Mouse (Mus musculus) G1E (cell line): ENCODE data around the gene Mtrf1. TPM values are rescaled to one million over a fixed set of nuclear protein-coding genes. Genes with fewer than 3 reads are reported as not detected.

ENCODE experiments used
- ATAC-seq: 2 replicates; pipeline ENCODE4 v1.8.0; 2016; ENCODE audit warnings: mild to moderate bottlenecking; ENCODE audit not compliant: insufficient number of reproducible peaks, poor library complexity, low FRiP score, severe bottlenecking; ENCODE audit errors: extremely low read depth
- DNase-seq: peaks from one replicate; pipeline ENCODE4 v3.0.0; 2012; ENCODE audit warnings: low spot score
- H3K27me3 ChIP-seq: 2 replicates; pipeline ENCODE4 v1.6.1; 2012; ENCODE audit warnings: mild to moderate bottlenecking, low read length, inconsistent platforms; ENCODE audit not compliant: insufficient read depth
- H3K36me3 ChIP-seq: replicated peaks from 2 replicates; pipeline ENCODE3; 2012; ENCODE audit warnings: mild to moderate bottlenecking, inconsistent platforms
- H3K4me1 ChIP-seq: 2 replicates; pipeline ENCODE4 v1.6.1; 2012; ENCODE audit warnings: low read depth, low read length, inconsistent platforms, mixed read lengths; ENCODE audit not compliant: insufficient read depth
- H3K4me3 ChIP-seq: 2 replicates; pipeline ENCODE4 v1.5.1; 2012; ENCODE audit warnings: low read depth, mild to moderate bottlenecking, inconsistent platforms, low read length, moderate library complexity, mixed read lengths
- H3K9me3 ChIP-seq: replicated peaks from 2 replicates; pipeline ENCODE4 v1.6.1; 2012; ENCODE audit warnings: inconsistent platforms
- CTCF ChIP-seq: IDR thresholded peaks from 2 replicates; pipeline ENCODE4 v1.5.1; 2012; ENCODE audit warnings: low read depth, low read length, inconsistent platforms, mixed read lengths
- GATA1 ChIP-seq: IDR thresholded peaks from 2 replicates; pipeline ENCODE4 v1.6.1; 2012; ENCODE audit warnings: borderline replicate concordance, low read length, inconsistent platforms, mixed read lengths
- GATA2 ChIP-seq: IDR thresholded peaks from 2 replicates; pipeline ENCODE4 v1.6.1; 2012; ENCODE audit warnings: low read depth, low read length, inconsistent platforms, borderline replicate concordance
- POLR2AphosphoS5 ChIP-seq: IDR thresholded peaks from 2 replicates; pipeline ENCODE4 v1.6.1; 2012; ENCODE audit warnings: low read depth, low read length, inconsistent platforms; ENCODE audit not compliant: insufficient replicate concordance
- TAL1 ChIP-seq: conservative IDR thresholded peaks from 2 replicates; pipeline ENCODE4 v1.6.1; 2012; ENCODE audit warnings: low read depth, low read length, inconsistent platforms, mixed read lengths
- polyA plus RNA-seq: library from polyadenylated mRNA; stranded (reverse); fragments of >175 nt; gene quantifications from 2 replicates; pipeline ENCODE4 v1.2.3, GENCODE M21; 2012
- total RNA-seq, 2 experiments: library from RNA; stranded (forward) in 1 of 2; stranded (reverse) in 1 of 2; fragments of 200-1000 nt in 1 of 2; fragments of >200 nt in 1 of 2; fragmentation: Nextera tagmentation in 1 of 2; gene quantifications; 2 replicates each; pipeline ENCODE4 v1.2.3; 2014 to 2017

Mtrf1 gene
- total RNA-seq (2014; fragmentation: Nextera tagmentation) (18.4 and 19.8 TPM in 2 replicates), total RNA-seq (2017) (22.1 and 24.9 TPM in 2 replicates), polyA plus RNA-seq (0.41 and 0.50 TPM in 2 replicates)

- Histone ChIP-seq H3K36me3 (peaks cover 26% of the 10 kb centered on the region), H3K27me3 (no peaks in the 10 kb centered on the region), H3K4me3 (peak within 1 kb of the TSS; percentile 71), H3K4me1 (peaks cover 30% of the 10 kb centered on the region), H3K9me3 (0 out of 2 replicates have a peak, but pooled peaks cover 3% of the 10 kb centered on the region)
- DNase-seq: peak; percentile 68
- ATAC-seq: peak; percentile 86
- TF ChIP-seq TAL1 (no peak), CTCF (no peak), GATA2 (no peak), GATA1 (no peak), POLR2AphosphoS5 (no peak)
These were observed at the start of gene Mtrf1 for GRCm38 (mm10) chr14:79397321-79398122. Mtrf1 (plus strand) TSS chr14:79397772.

GRCm38 (mm10) chr14:79358055-79358454 lies 39.5 kb upstream of the Mtrf1 start:
- DNase-seq (peak; percentile 51), ATAC-seq (peak; percentile 99)
- Histone ChIP-seq H3K27me3 (no peaks in the 10 kb centered on the region), H3K9me3 (no peaks in the 10 kb centered on the region), H3K4me3 (no peak overlapping the region), H3K4me1 (peaks cover 40% of the 10 kb centered on the region), H3K36me3 (peaks cover 69% of the 10 kb centered on the region)
- TF ChIP-seq GATA1 (no peak), CTCF (no peak), GATA2 (no peak), POLR2AphosphoS5 (no peak), TAL1 (no peak; the same call in 1 of the 2 replicates)

- no peaks in the 10 kb centered on the region for H3K27me3 ChIP-seq
- ATAC-seq (no peak), DNase-seq (no peak)
- H3K4me3 ChIP-seq: no peak overlapping the region
- no peaks in the 10 kb centered on the region for H3K9me3 ChIP-seq
- H3K36me3 ChIP-seq: peaks cover 60% of the 10 kb centered on the region
- no peak for TF ChIP-seq POLR2AphosphoS5
- no peak for TF ChIP-seq CTCF
- TF ChIP-seq TAL1: no peak
- TF ChIP-seq GATA2: no peak
- no peak for TF ChIP-seq GATA1
- peaks cover 8% of the 10 kb centered on the region; the same call in 1 of the 2 replicates for H3K4me1 ChIP-seq
These were observed 20.5 kb upstream of the Mtrf1 start for GRCm38 (mm10) chr14:79377041-79377440.

GRCm38 (mm10) chr14:79383120-79383519 lies 14.5 kb upstream of the Mtrf1 start:
- H3K4me1 ChIP-seq: peaks cover 38% of the 10 kb centered on the region
- ATAC-seq (peak; percentile 76), DNase-seq (no peak)
- TF ChIP-seq POLR2AphosphoS5 (no peak), TAL1 (peak; percentile 59; the same call in 1 of the 2 replicates)
- H3K9me3 ChIP-seq: no peaks in the 10 kb centered on the region
- H3K36me3 ChIP-seq: peaks cover 70% of the 10 kb centered on the region
- H3K27me3 ChIP-seq: no peaks in the 10 kb centered on the region
- H3K4me3 ChIP-seq: no peak overlapping the region

- Histone ChIP-seq H3K36me3 (peaks cover 37% of the 10 kb centered on the region), H3K4me3 (no peak overlapping the region), H3K9me3 (no peaks in the 10 kb centered on the region), H3K4me1 (peaks cover 46% of the 10 kb centered on the region), H3K27me3 (no peaks in the 10 kb centered on the region)
- TF ChIP-seq TAL1 (no peak), CTCF (no peak), GATA2 (no peak), GATA1 (no peak), POLR2AphosphoS5 (no peak)
- no peak for ATAC-seq
- DNase-seq: no peak
These were observed 9.3 kb upstream of the Mtrf1 start for GRCm38 (mm10) chr14:79388304-79388703.

GRCm38 (mm10) chr14:79389438-79390264 lies 7.9 kb upstream of the Mtrf1 start:
- ATAC-seq (no peak), DNase-seq (no peak)
- TF ChIP-seq GATA1 (no peak), TAL1 (no peak), CTCF (no peak), GATA2 (no peak), POLR2AphosphoS5 (no peak)

More at GRCm38 (mm10) chr14:79389438-79390264, 7.9 kb upstream of the Mtrf1 start:
- H3K9me3 ChIP-seq: no peaks in the 10 kb centered on the region
- peak overlapping the region; percentile 84 for H3K4me3 ChIP-seq
- H3K36me3 ChIP-seq: peaks cover 33% of the 10 kb centered on the region
- H3K4me1 ChIP-seq: peaks cover 47% of the 10 kb centered on the region
- no peaks in the 10 kb centered on the region for H3K27me3 ChIP-seq
